ENCODE assay signal across 8 mouse cellular contexts in genomic region chr3:21626029-21626428, GRCm38 (mm10).
DNase-seq lines count a peak whose midpoint lies in the region; ATAC-seq and TF ChIP-seq lines count a peak whose summit lies in the region.

No protein-coding gene starts in this region.

- WGBS in stomach, embryonic 14.5 days, result 17% methylated on average over 3 of the region's 3 CpGs

- peak overlapping the region; percentile 33; the same call in 1 of the 2 replicates for H3K27ac ChIP-seq in layer of hippocampus, adult 2 months
- peak overlapping the region; percentile 39; the same call in 1 of the 2 replicates for H3K27ac ChIP-seq in stomach, embryonic 14.5 days (ENCODE audit: low read length)

- H3K4me2 ChIP-seq in stomach, embryonic 14.5 days (replicated peaks; ENCODE audit: low read depth, low read length), result no peak overlapping the region

- no peaks in the 10 kb centered on the region for H3K4me1 ChIP-seq in stomach, embryonic 14.5 days (ENCODE audit: control insufficient read depth, insufficient read depth, low read length)

- no peaks in the 10 kb centered on the region for H3K9me3 ChIP-seq in stomach, embryonic 14.5 days (ENCODE audit: control insufficient read depth, low read depth, low read length)

- DNase-seq in kidney, adult 11 months, result peak; percentile 14
- no peak for DNase-seq in kidney, adult 18-20 months
- peak; percentile 25 for DNase-seq in adrenal gland, postnatal 14 days
- peak; percentile 46 for DNase-seq in fat pad, adult 2 months (ENCODE audit: extremely low read depth, low read depth, low spot score)
- peak; percentile 44 to 71 for DNase-seq in layer of hippocampus, adult 2 months (ENCODE audit: low spot score in 2 of 2)
- DNase-seq in testis, postnatal 10 days (ENCODE audit: low spot score), result no peak
- DNase-seq in c-Kit-positive CD71-positive TER-119-positive erythroid progenitor cells, embryonic 14.5 days (ENCODE audit: low spot score), result no peak

- no peaks in the 10 kb centered on the region for H3K36me3 ChIP-seq in stomach, embryonic 14.5 days (ENCODE audit: control insufficient read depth, insufficient read depth, low read length)

- no peaks in the 10 kb centered on the region for H3K27me3 ChIP-seq in stomach, embryonic 14.5 days (ENCODE audit: control insufficient read depth, insufficient read depth, low read length)

- TF ChIP-seq CTCF in layer of hippocampus, adult 2 months (conservative IDR thresholded peaks at IDR 0.05), result no peak

- no peak overlapping the region for H3K9ac ChIP-seq in stomach, embryonic 14.5 days (replicated peaks; ENCODE audit: low read depth, low read length)

- H3K4me3 ChIP-seq in layer of hippocampus, adult 2 months, result no peak overlapping the region
- no peak overlapping the region for H3K4me3 ChIP-seq in stomach, embryonic 14.5 days (ENCODE audit: low read depth, low read length)

- no peak for ATAC-seq in stomach, embryonic 14.5 days (ENCODE audit: insufficient number of reproducible peaks, insufficient read depth, low FRiP score, low read depth)

Comparison
In these comparisons a context has a peak if more than half of its experiments do, and no peak if none do; other contexts are left out.
1. DNase-seq: peak in kidney, adult 11 months (single experiment), adrenal gland, postnatal 14 days (single experiment), fat pad, adult 2 months (single experiment) and layer of hippocampus, adult 2 months (2 of 2); none in kidney, adult 18-20 months (single experiment), testis, postnatal 10 days (single experiment) and c-Kit-positive CD71-positive TER-119-positive erythroid progenitor cells, embryonic 14.5 days (single experiment).